Mouse (Mus musculus) heart, embryonic 13.5 days (tissue): ENCODE data around the gene Ppig. TPM values are rescaled to one million over a fixed set of nuclear protein-coding genes. Genes with fewer than 3 reads are reported as not detected.

ENCODE experiments used
- ATAC-seq: fragments of 200-750 bp; cut with Nextera tagmentation; 2 replicates; pipeline ENCODE4 v1.8.0; 2017; ENCODE audit warnings: moderate TSS enrichment; ENCODE audit not compliant: insufficient number of reproducible peaks, low FRiP score, low TSS enrichment; ENCODE audit errors: extremely low read depth
- H3K27ac ChIP-seq: fragments of 300-500 bp; sonication (generic); replicated peaks from 2 replicates; pipeline ENCODE4 v1.5.1; 2015; ENCODE audit warnings: moderate library complexity, mild to moderate bottlenecking, inconsistent platforms
- H3K27me3 ChIP-seq: fragments of 300-500 bp; sonication (generic); replicated peaks from 2 replicates; pipeline ENCODE4 v1.6.1; 2015; ENCODE audit warnings: mild to moderate bottlenecking, inconsistent platforms
- H3K36me3 ChIP-seq: fragments of 300-500 bp; sonication (generic); 2 replicates; pipeline ENCODE4 v1.6.1; 2015; ENCODE audit warnings: mild to moderate bottlenecking, inconsistent platforms
- H3K4me1 ChIP-seq: fragments of 300-500 bp; sonication (generic); 2 replicates; pipeline ENCODE4 v1.6.1; 2015; ENCODE audit warnings: inconsistent platforms
- H3K4me2 ChIP-seq: fragments of 300-500 bp; sonication (generic); 2 replicates; pipeline ENCODE4 v1.6.1; 2015; ENCODE audit warnings: inconsistent platforms, mild to moderate bottlenecking, moderate library complexity
- H3K4me3 ChIP-seq: fragments of 300-500 bp; sonication (generic); 2 replicates; pipeline ENCODE4 v1.5.1; 2015; ENCODE audit warnings: moderate library complexity, mild to moderate bottlenecking, inconsistent platforms
- H3K9ac ChIP-seq: fragments of 300-500 bp; sonication (generic); 2 replicates; pipeline ENCODE4 v1.6.1; 2015; ENCODE audit warnings: inconsistent platforms, mild to moderate bottlenecking, moderate library complexity
- H3K9me3 ChIP-seq: fragments of 300-500 bp; sonication (generic); 2 replicates; pipeline ENCODE4 v1.6.1; 2016; ENCODE audit warnings: inconsistent platforms
- WGBS: fragments of 180-500 bp; shearing (Covaris S2); methylation state at CpG from one replicate; pipeline ENCODE4 v1.1.7; 2015; ENCODE audit warnings: mixed read lengths; 5-methylcytosine and 5-hydroxymethylcytosine counted together
- polyA plus RNA-seq: library from polyadenylated mRNA; unstranded; fragments of >200 nt; fragmentation: Nextera tagmentation; extraction: Ambion mirVana; gene quantifications from 2 replicates; pipeline ENCODE4 v1.2.1, GENCODE M21; 2015

Ppig gene
- polyA plus RNA-seq, 1 experiment from 2014 or later, result 85.1 TPM

DNA sequence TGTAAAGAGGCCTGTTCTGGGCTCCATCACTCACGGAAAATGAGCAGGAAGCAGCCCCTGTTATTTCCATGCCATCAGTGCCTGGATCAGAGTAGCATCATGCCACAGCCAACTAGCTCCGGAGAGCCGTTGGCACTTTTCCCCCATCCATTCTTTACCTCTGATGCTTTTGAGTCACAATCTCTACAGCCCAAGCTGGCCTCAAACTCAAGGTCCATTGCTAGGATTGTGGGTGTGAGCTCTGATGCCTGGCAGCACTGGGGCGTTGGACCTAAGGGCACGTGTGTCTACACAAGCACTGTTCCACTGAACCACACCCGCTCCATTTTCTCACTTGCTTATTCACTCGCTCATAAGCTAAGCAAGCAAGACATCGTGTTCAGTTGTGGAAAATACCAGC, 21.9 kb upstream of the Ppig start:
- Histone ChIP-seq H3K4me1 (no peaks in the 10 kb centered on the region), H3K9ac (no peak overlapping the region), H3K9me3 (no peaks in the 10 kb centered on the region), H3K27ac (no peak overlapping the region), H3K4me2 (no peak overlapping the region), H3K36me3 (peaks cover 88% of the 10 kb centered on the region), H3K27me3 (no peaks in the 10 kb centered on the region), H3K4me3 (no peak overlapping the region)
- 92% methylated on average over 8 of the region's 8 CpGs for WGBS
- no peak for ATAC-seq

DNA sequence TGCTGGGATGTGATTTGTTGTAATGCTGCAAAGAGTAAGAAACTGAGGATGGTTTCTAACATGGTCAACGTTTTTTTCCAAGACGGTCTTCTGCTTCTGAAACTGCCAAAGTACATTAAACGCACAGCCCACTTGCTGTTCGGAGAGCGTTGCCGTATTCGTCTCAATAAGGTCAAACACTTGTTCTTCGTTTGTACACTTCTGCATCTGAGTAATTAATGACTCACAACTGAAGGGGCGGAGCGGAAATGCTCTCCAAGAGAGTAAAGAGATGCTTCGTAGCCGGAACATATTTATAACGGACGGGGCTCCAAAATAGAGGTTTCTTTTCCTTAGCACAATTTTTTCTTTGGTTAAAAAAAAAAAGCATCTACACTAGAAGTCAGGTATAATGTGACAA, 10.2 kb upstream of the Ppig start:
- ATAC-seq, result no peak
- H3K4me1 ChIP-seq, result peaks cover 10% of the 10 kb centered on the region; the same call in 1 of the 2 replicates
- WGBS, result 86% methylated on average over 14 of the region's 14 CpGs
- peak overlapping the region; percentile 91 for H3K4me3 ChIP-seq
- no peak overlapping the region for H3K27ac ChIP-seq
- H3K4me2 ChIP-seq, result peak overlapping the region; percentile 80
- H3K9me3 ChIP-seq, result no peaks in the 10 kb centered on the region
- H3K9ac ChIP-seq, result no peak overlapping the region
- H3K36me3 ChIP-seq, result peaks cover 33% of the 10 kb centered on the region
- no peaks in the 10 kb centered on the region for H3K27me3 ChIP-seq

DNA sequence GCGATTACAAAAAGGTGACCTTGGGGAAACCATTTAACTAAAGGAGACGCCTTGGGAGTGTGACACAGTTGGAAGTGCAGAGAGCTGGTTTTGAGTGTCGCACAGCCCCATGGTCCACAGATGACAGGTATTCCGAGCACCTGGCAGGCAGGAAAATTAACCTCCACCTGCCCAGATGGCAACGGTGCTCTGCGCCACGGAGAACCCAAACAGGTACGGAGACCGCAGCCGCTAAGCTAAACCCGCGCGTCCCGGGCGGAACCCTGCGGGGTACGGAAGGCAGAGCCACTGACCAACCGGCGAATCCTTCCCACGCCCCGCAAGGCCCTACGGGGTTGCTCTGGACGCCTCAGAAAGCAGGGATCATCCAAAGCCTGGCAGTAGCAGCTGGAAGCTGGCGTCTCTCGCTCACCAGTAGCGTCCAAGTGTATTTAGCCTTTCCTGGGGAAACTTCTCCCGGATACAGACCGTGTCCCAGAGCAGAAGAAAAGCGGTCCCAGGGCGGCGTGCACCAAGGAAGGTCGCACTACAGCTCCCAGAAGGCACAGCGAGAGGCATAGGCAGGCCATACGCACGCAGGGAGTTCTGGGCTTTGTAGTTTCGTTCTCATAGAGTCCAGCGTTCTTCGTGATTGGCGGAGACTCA, 9.2 kb upstream of the Ppig start, which contains the start of gene Fastkd1:
TSS of gene Fastkd1 (minus strand) at position 536 of the 645 bp plus-strand sequence.
- Histone ChIP-seq H3K36me3 (peaks cover 24% of the 10 kb centered on the region), H3K4me1 (peaks cover 10% of the 10 kb centered on the region; the same call in 1 of the 2 replicates), H3K9me3 (no peaks in the 10 kb centered on the region), H3K27me3 (no peaks in the 10 kb centered on the region), H3K4me2 (peak within 1 kb of the TSS; percentile 80), H3K4me3 (peak within 1 kb of the TSS; percentile 91), H3K27ac (peak within 1 kb of the TSS; percentile 93), H3K9ac (peak within 1 kb of the TSS; percentile 92)
- ATAC-seq, result peak; percentile 92
- under 1% methylated on average over 39 of the region's 39 CpGs for WGBS

DNA sequence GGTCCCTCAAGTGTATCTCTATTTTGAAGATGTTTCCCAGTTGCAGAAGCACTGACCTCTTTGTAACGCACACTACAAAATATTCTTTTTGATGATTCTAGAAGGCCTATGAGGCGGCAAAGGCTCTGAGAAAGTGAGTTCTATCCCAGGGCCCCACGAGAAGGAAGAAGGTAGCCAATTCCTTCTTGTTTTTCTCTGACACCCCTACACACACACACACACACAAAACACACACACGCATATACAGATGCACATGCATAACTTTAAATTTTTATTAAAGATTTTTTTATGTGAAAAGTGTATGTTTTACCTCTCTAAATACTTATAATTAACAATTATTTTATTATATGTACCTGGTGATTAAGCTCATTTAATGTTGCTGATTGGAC, 8.7 kb upstream of the Ppig start:
- no peaks in the 10 kb centered on the region for H3K27me3 ChIP-seq
- H3K4me1 ChIP-seq, result peaks cover 10% of the 10 kb centered on the region; the same call in 1 of the 2 replicates
- no peak overlapping the region for H3K9ac ChIP-seq
- H3K4me2 ChIP-seq, result peak overlapping the region; percentile 80
- peaks cover 21% of the 10 kb centered on the region for H3K36me3 ChIP-seq
- ATAC-seq, result no peak
- no peak overlapping the region for H3K27ac ChIP-seq
- WGBS, result 22% methylated on average over 4 of the region's 4 CpGs
- peak overlapping the region; percentile 91 for H3K4me3 ChIP-seq
- no peaks in the 10 kb centered on the region for H3K9me3 ChIP-seq

DNA sequence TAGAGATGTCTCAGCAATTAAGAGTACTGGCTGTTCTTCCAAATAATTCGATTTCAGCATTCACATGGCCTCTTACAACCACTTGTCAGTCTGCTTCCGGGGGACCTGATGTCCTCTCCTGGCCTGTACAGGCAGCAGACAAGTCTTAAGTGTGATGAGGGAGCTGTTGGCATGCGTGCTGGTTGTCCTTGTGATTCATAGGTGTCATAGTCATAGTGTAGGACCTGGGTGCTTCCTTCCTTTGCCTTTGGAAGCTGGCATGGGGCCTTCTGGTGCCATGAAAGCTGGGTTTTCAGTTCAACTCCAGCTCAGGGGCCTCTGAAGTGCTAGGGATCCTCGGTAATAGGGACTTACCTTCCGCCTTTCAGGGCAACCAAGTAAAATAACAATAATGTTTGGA, 8.2 kb upstream of the Ppig start:
- Histone ChIP-seq H3K4me1 (peaks cover 10% of the 10 kb centered on the region; the same call in 1 of the 2 replicates), H3K4me3 (no peak overlapping the region), H3K9me3 (no peaks in the 10 kb centered on the region), H3K27ac (no peak overlapping the region), H3K36me3 (peaks cover 18% of the 10 kb centered on the region), H3K4me2 (no peak overlapping the region), H3K27me3 (0 out of 2 replicates have a peak, but pooled peaks cover 4% of the 10 kb centered on the region), H3K9ac (no peak overlapping the region)
- no peak for ATAC-seq
- 71% methylated on average over 5 of the region's 5 CpGs for WGBS

DNA sequence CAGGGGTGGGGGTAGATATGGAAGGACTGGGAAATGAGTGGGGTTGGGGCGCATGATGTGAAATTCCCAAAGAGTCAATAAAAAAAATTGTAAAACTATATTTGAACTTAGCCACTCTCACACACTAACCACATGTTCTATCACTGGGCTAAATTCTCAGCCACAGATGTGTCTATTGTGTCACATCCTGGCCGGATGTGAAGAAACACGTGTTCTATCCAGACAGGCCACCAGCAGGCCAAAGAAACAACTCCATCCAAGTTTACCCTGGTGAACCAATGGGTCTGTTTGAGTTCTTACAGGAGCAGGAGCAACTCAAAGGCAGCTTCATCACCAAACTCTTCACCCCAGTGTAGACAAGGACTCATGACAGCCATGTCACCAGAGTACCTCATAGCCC, 5.9 kb upstream of the Ppig start:
- Histone ChIP-seq H3K36me3 (no peaks in the 10 kb centered on the region), H3K27me3 (peaks cover 9% of the 10 kb centered on the region; the same call in 1 of the 2 replicates), H3K4me1 (peaks cover 10% of the 10 kb centered on the region; the same call in 1 of the 2 replicates), H3K4me2 (no peak overlapping the region), H3K9me3 (no peaks in the 10 kb centered on the region), H3K27ac (no peak overlapping the region), H3K4me3 (no peak overlapping the region), H3K9ac (no peak overlapping the region)
- WGBS, result 68% methylated on average over 3 of the region's 3 CpGs
- no peak for ATAC-seq

DNA sequence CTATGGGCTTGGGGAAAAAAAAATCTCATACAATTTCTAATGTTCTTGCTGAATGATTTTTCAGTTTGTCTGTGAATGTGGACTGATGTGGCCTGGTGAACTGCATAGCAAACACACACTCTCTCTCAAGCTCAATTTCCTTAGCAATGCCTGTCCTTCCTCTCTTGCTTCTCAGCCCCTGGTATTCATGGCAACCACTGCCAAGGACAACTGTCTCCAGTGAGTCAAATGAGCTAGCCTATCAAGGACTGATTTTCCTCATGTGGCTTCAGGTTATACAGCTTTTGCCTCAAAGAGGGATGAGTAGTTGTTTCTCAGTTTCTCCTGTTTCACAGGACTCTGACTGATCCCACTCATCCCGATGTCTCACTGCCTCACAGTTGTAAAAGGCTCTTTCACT, 3.2 kb upstream of the Ppig start:
- peaks cover 3% of the 10 kb centered on the region for H3K4me1 ChIP-seq
- no peak overlapping the region for H3K4me2 ChIP-seq
- H3K27ac ChIP-seq, result no peak overlapping the region
- no peaks in the 10 kb centered on the region for H3K36me3 ChIP-seq
- no peak for ATAC-seq
- H3K27me3 ChIP-seq, result peaks cover 9% of the 10 kb centered on the region; the same call in 1 of the 2 replicates
- H3K4me3 ChIP-seq, result no peak overlapping the region
- H3K9ac ChIP-seq, result no peak overlapping the region
- WGBS, result 68% methylated on average over 1 of the region's 1 CpGs
- H3K9me3 ChIP-seq, result no peaks in the 10 kb centered on the region

DNA sequence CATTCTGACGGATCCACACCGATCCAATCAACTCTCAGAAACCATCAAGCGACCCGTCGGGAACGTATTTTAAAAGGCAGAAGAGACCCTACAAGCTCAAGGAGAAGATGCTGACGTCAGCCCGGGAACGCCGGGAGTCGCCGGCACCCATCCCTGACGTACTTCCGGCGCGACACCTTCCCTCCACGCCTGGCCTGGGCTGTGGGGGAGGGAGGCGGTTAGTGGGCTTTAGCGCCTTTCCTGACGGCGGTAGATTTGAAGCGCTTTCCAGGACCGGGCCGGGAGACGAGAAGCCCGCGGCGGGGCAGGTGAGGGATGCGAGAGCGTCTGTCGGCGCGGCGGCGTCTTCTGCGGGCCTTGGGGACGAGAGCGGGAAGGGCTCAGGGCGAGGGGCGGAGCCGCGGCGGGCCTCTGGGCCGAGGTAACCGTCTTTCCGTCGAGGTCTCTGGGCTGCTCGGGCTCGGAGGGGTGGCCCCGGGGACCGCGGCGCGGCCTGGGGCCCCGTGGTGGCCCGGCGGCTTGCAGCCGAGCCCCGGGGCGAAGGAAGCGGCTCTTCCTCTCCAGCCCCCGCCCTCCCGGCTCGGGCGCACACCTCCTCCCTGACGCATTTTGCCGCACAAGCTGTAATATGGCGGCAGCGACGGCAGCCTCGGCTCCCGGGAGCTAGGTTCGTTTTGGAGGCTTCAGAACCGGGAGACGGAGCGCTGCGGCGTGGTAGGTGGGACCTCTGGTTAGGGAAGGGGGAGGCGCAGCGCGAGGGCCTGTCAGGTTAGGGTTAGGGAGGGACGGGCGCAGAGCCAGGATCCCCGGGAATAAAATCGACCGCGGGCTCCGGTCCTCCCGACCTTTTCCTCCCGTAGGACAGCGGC, 539 bp downstream of the Ppig start:
- H3K9ac ChIP-seq, result peak overlapping the region; percentile 93
- ATAC-seq, result peak; percentile 75
- under 1% methylated on average over 81 of the region's 91 CpGs for WGBS

DNA sequence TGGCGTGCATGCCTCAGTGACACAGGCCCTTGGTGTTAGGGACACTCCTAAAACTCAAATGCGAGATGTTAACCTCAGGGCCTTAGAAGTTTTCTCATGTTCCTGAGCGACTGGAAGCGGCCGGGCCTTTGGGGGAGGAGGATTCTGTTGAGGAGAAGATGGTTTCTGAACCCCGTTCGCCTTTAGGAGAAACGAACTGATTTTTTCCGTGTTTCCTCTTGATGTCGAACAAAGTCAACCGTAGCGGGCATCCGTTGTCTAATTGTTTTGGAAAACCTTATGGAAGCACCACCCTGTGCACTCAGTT, 1.1 kb downstream of the Ppig start:
- WGBS, result under 1% methylated on average over 13 of the region's 13 CpGs
- no peak for ATAC-seq

More for the DNA sequence above, 539 bp downstream of the Ppig start:
- no peaks in the 10 kb centered on the region for H3K36me3 ChIP-seq
- H3K4me1 ChIP-seq, result peaks cover 15% of the 10 kb centered on the region
- peak overlapping the region; percentile 89 for H3K4me2 ChIP-seq
- H3K4me3 ChIP-seq, result peak overlapping the region; percentile 93
- H3K27me3 ChIP-seq, result peaks cover 9% of the 10 kb centered on the region; the same call in 1 of the 2 replicates
- H3K27ac ChIP-seq, result peak overlapping the region; percentile 93
- H3K9me3 ChIP-seq, result no peaks in the 10 kb centered on the region

DNA sequence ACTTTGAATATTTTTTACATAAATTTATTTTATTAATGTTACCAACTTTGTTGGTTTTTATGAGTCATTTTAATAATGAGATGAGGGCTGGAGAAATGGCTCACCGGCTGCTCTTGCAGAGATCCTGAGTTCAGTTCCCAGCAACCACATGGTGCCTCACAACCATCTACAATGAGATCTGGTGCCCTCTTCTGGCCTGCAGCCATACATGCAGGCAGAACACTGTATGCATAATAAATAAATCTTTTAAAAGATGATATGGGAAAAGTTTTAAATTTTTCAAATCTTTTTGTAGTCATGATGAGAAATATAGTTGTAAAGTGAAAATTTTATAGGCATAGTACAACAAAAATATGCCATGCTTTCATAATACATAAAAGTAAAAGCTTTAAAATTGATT, 22.7 kb downstream of the Ppig start:
- H3K27ac ChIP-seq, result no peak overlapping the region
- peaks cover 5% of the 10 kb centered on the region; the same call in 1 of the 2 replicates for H3K9me3 ChIP-seq
- no peak overlapping the region for H3K4me2 ChIP-seq
- WGBS, result 68% methylated on average over 1 of the region's 1 CpGs
- no peak overlapping the region for H3K9ac ChIP-seq
- no peak overlapping the region for H3K4me3 ChIP-seq
- peaks cover 84% of the 10 kb centered on the region for H3K36me3 ChIP-seq
- no peaks in the 10 kb centered on the region for H3K27me3 ChIP-seq
- ATAC-seq, result no peak
- H3K4me1 ChIP-seq, result no peaks in the 10 kb centered on the region

More for the DNA sequence above, 1.1 kb downstream of the Ppig start:
- Histone ChIP-seq H3K4me1 (peaks cover 15% of the 10 kb centered on the region), H3K9me3 (no peaks in the 10 kb centered on the region), H3K27ac (peak overlapping the region; percentile 93), H3K4me3 (peak overlapping the region; percentile 93), H3K36me3 (no peaks in the 10 kb centered on the region), H3K9ac (peak overlapping the region; percentile 93), H3K4me2 (peak overlapping the region; percentile 89), H3K27me3 (peaks cover 9% of the 10 kb centered on the region; the same call in 1 of the 2 replicates)

DNA sequence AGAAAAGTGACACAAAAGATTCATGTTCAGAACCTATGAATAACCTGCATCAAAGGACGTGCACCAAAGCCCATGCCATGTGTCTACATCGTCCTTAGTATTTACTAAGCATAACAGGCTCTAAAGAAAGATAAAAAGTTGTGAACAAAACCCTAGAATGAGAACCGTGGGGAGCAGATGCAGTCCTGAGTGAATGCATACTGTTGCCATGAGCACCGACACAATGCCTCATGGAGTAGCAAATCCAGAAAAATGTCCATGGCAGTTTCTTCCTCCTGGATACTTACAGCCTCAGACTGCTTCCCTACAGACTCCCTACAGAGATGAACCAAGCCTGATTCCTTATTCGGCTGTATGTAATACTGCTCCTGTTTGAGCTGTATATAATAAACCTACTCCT, 38.6 kb downstream of the Ppig start:
- Histone ChIP-seq H3K4me2 (no peak overlapping the region), H3K36me3 (no peaks in the 10 kb centered on the region), H3K4me3 (no peak overlapping the region), H3K27me3 (no peaks in the 10 kb centered on the region), H3K27ac (no peak overlapping the region), H3K9ac (no peak overlapping the region), H3K4me1 (no peaks in the 10 kb centered on the region), H3K9me3 (no peaks in the 10 kb centered on the region)
- WGBS, result 71% methylated on average over 5 of the region's 5 CpGs
- no peak for ATAC-seq
